Mouse (Mus musculus) testis, adult 2 months (tissue): ENCODE data around the gene Gm20671.

ENCODE experiments used
- CTCF ChIP-seq: fragments of 200-500 bp; IDR thresholded peaks from 2 replicates; pipeline ENCODE4 v1.5.1; 2012; ENCODE audit warnings: low read depth, mild to moderate bottlenecking, inconsistent platforms, low read length, moderate library complexity; ENCODE audit not compliant: control insufficient read depth, insufficient read depth, insufficient replicate concordance
- POLR2A ChIP-seq: fragments of 200-500 bp; IDR thresholded peaks from 2 replicates; pipeline ENCODE4 v1.6.1; 2012; ENCODE audit warnings: low read depth, mild to moderate bottlenecking, inconsistent platforms, low read length, moderate library complexity; ENCODE audit not compliant: control insufficient read depth

DNA sequence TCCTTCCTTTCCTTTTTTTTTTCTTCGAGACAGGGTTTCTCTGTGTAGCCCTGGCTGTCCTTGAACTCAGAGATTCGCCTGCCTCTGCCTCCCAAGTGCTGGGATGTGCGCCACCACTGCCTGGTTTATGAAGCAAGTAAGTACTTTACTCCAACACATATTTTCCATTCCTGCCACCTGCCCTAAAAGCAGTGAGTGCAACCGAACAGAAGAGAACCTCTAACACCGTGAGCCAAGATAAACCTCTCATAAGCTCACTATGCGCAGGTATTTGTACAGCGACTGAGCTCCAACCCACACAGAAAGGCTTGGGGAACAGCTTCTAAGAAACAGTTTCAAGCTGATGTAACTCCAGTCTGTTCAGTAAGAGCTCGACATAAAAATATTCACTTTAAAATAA lies 70.8 kb downstream of the Gm20671 start:
- TF ChIP-seq POLR2A (no peak), CTCF (no peak)
